ENCODE assay signal across 17 mouse cellular contexts in the genomic region with DNA sequence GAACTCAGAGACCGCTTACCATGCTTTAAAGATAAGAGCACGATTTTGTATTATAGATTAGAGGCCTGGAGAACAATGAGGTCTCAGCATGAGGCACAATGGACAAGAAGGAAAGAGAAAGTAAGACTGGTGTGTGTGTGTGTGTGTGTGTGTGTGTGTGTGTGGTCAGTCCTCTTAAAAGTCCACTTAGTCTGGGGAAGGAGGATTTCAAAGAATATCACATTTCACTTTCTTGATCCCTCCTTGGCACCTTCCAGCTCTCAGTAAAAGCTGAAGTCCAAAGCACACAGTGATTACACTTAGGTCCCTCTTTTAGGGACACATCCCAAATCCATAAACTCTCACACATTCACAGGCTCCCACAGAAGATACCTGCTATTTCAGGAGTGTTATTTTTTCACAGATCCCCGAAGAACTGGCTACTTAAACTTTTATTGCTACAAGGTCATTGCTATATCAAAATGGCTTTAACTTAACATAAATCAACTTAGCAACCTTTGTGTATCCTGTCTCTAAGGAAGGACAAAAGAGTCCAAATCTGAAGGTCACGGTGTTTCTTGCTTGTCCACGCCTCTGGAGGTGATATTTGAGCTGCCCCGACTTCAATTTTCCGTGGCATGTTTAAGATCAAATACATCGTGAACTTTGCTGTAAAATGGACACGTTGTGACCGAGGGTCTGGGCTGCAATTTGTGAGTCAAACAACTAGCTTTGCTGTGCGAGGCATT.
DNase-seq lines count a peak whose midpoint lies in the region; ATAC-seq and TF ChIP-seq lines count a peak whose summit lies in the region.
"Had no signal": no experiment of that assay in that cellular context is flagged by ENCODE, and none has a peak within 500 bp of the region (broad histone marks: within the 10 kb centered on the region; RNA-seq: fewer than 3 reads in every experiment).

No protein-coding gene starts in this region.

- WGBS in lung, embryonic 16.5 days = 35% methylated on average over 11 of the region's 11 CpGs
- WGBS in embryonic facial prominence, embryonic 10.5 days = 56% methylated on average over 11 of the region's 11 CpGs
- WGBS in limb, embryonic 14.5 days = 30% methylated on average over 11 of the region's 11 CpGs

- no peak overlapping the region for H3K4me3 ChIP-seq in gastrocnemius, adult 2 months
- no peak overlapping the region for H3K4me3 ChIP-seq in lung, embryonic 16.5 days (ENCODE audit: low read length)
- H3K4me3 ChIP-seq in embryonic facial prominence, embryonic 10.5 days = no peak overlapping the region
- H3K4me3 ChIP-seq in limb, embryonic 14.5 days (replicated peaks; ENCODE audit: low read length) = no peak overlapping the region
- H3K4me3 ChIP-seq: forebrain, embryonic 12.5 days; left cerebral cortex, adult 2 months; liver, embryonic 12.5 days; megakaryocyte, embryonic 14.5 days; neural tube, embryonic 12.5 days had no signal

- H3K9ac ChIP-seq in lung, embryonic 16.5 days (ENCODE audit: low read length) = no peak overlapping the region
- H3K9ac ChIP-seq in limb, embryonic 14.5 days (ENCODE audit: low read depth, low read length, severe bottlenecking) = no peak overlapping the region
- H3K9ac ChIP-seq: forebrain, embryonic 12.5 days; liver, embryonic 12.5 days; neural tube, embryonic 12.5 days had no signal

- no peak for TF ChIP-seq CTCF in gastrocnemius, adult 2 months (IDR thresholded peaks at IDR 0.05)

- TF ChIP-seq POLR2A in limb, embryonic 14.5 days (IDR thresholded peaks at IDR 0.05; ENCODE audit: borderline replicate concordance, extremely low read depth, insufficient read depth, insufficient read length) = no peak

- no peak overlapping the region for H3K4me2 ChIP-seq in lung, embryonic 16.5 days (ENCODE audit: low read depth, low read length)
- H3K4me2 ChIP-seq in limb, embryonic 14.5 days (replicated peaks; ENCODE audit: low read depth, low read length, severe bottlenecking) = no peak overlapping the region
- H3K4me2 ChIP-seq: forebrain, embryonic 12.5 days; liver, embryonic 12.5 days; neural tube, embryonic 12.5 days had no signal

- DNase-seq in gastrocnemius, adult 2 months = no peak
- DNase-seq in gastrocnemius, adult 18-20 months (ENCODE audit: low spot score) = no peak
- DNase-seq in lung, postnatal 14 days = no peak
- peak; percentile 30 for DNase-seq in embryonic facial prominence, embryonic 10.5 days (ENCODE audit: low spot score)
- DNase-seq in limb, embryonic 14.5 days (ENCODE audit: low spot score) = peak; percentile 24
- DNase-seq in thymus, postnatal 0 days (ENCODE audit: low spot score) = no peak
- no peak for DNase-seq in testis, postnatal 10 days (ENCODE audit: low spot score)
- DNase-seq: cerebellum, adult 8-10 months; kidney, postnatal 4 days; thymus, postnatal 14 days had no signal

- ATAC-seq in lung, embryonic 16.5 days (ENCODE audit: low read depth) = no peak
- no peak; the same call in 1 of the 2 replicates for ATAC-seq in limb, embryonic 14.5 days (ENCODE audit: low FRiP score, low read depth)
- ATAC-seq: inflammation-experienced regulatory T-cells, adult 6 months; liver, embryonic 12.5 days had no signal

- H3K36me3 ChIP-seq in lung, embryonic 16.5 days (ENCODE audit: control insufficient read depth, insufficient read depth, low read length) = no peaks in the 10 kb centered on the region
- H3K36me3 ChIP-seq in embryonic facial prominence, embryonic 10.5 days (replicated peaks) = no peaks in the 10 kb centered on the region
- H3K36me3 ChIP-seq in limb, embryonic 14.5 days (ENCODE audit: control insufficient read depth, insufficient read depth, low read length) = no peaks in the 10 kb centered on the region
- H3K36me3 ChIP-seq: forebrain, embryonic 12.5 days; liver, embryonic 12.5 days; neural tube, embryonic 12.5 days had no signal

- intact Hi-C loops in gastrocnemius, adult 2 months (cut with DNase I) = no loop called here

- no peaks in the 10 kb centered on the region for H3K27me3 ChIP-seq in lung, embryonic 16.5 days (ENCODE audit: control insufficient read depth, insufficient read depth, low read depth, low read length)
- H3K27me3 ChIP-seq in embryonic facial prominence, embryonic 10.5 days (replicated peaks; ENCODE audit: low read depth, poor library complexity, severe bottlenecking) = no peaks in the 10 kb centered on the region
- H3K27me3 ChIP-seq in limb, embryonic 14.5 days (ENCODE audit: control insufficient read depth, insufficient read depth, low read length) = no peaks in the 10 kb centered on the region
- H3K27me3 ChIP-seq: forebrain, embryonic 12.5 days; liver, embryonic 12.5 days; megakaryocyte, embryonic 14.5 days; neural tube, embryonic 12.5 days had no signal

- peaks cover 6% of the 10 kb centered on the region; the same call in 1 of the 2 replicates for H3K4me1 ChIP-seq in lung, embryonic 16.5 days (replicated peaks; ENCODE audit: control insufficient read depth, insufficient read depth, low read length)
- H3K4me1 ChIP-seq in embryonic facial prominence, embryonic 10.5 days = peaks cover 13% of the 10 kb centered on the region
- H3K4me1 ChIP-seq in limb, embryonic 14.5 days (ENCODE audit: control insufficient read depth, insufficient read depth, low read length) = peaks cover 8% of the 10 kb centered on the region; the same call in 1 of the 2 replicates
- H3K4me1 ChIP-seq: liver, embryonic 12.5 days; megakaryocyte, embryonic 14.5 days; neural tube, embryonic 12.5 days had no signal

- peaks cover 2% of the 10 kb centered on the region; the same call in 1 of the 2 replicates for H3K9me3 ChIP-seq in lung, embryonic 16.5 days (ENCODE audit: control insufficient read depth, low read length)
- 0 out of 2 replicates have a peak, but pooled peaks cover 3% of the 10 kb centered on the region for H3K9me3 ChIP-seq in embryonic facial prominence, embryonic 10.5 days
- peaks cover 6% of the 10 kb centered on the region; the same call in 1 of the 2 replicates for H3K9me3 ChIP-seq in limb, embryonic 14.5 days (ENCODE audit: control insufficient read depth, low read length)
- H3K9me3 ChIP-seq: forebrain, embryonic 12.5 days; liver, embryonic 12.5 days; neural tube, embryonic 12.5 days had no signal

- H3K27ac ChIP-seq in gastrocnemius, adult 2 months = peak overlapping the region; percentile 3; the same call in 1 of the 2 replicates
- H3K27ac ChIP-seq in lung, embryonic 16.5 days (ENCODE audit: low read length) = peak overlapping the region; percentile 41; the same call in 1 of the 2 replicates
- H3K27ac ChIP-seq in embryonic facial prominence, embryonic 10.5 days (replicated peaks) = peak overlapping the region; percentile 57; the same call in 1 of the 2 replicates
- H3K27ac ChIP-seq in limb, embryonic 14.5 days (replicated peaks; ENCODE audit: low read depth, low read length) = no peak overlapping the region
- H3K27ac ChIP-seq: forebrain, embryonic 12.5 days; left cerebral cortex, adult 2 months; liver, embryonic 12.5 days; neural tube, embryonic 12.5 days had no signal

Comparison
In these comparisons a context has a peak if more than half of its experiments do, and no peak if none do; other contexts are left out.
1. DNase-seq: peak in embryonic facial prominence, embryonic 10.5 days (single experiment) and limb, embryonic 14.5 days (single experiment); none in gastrocnemius, adult 2 months (single experiment), gastrocnemius, adult 18-20 months (single experiment), lung, postnatal 14 days (single experiment), thymus, postnatal 0 days (single experiment) and testis, postnatal 10 days (single experiment).